Mouse (Mus musculus): ENCODE measurements around the gene Ywhag. TPM values are rescaled to one million over a fixed set of nuclear protein-coding genes. Genes with fewer than 3 reads are reported as not detected.

The Ywhag gene
- polyA plus RNA-seq, 1 experiment, result 56.5 TPM

DNA sequence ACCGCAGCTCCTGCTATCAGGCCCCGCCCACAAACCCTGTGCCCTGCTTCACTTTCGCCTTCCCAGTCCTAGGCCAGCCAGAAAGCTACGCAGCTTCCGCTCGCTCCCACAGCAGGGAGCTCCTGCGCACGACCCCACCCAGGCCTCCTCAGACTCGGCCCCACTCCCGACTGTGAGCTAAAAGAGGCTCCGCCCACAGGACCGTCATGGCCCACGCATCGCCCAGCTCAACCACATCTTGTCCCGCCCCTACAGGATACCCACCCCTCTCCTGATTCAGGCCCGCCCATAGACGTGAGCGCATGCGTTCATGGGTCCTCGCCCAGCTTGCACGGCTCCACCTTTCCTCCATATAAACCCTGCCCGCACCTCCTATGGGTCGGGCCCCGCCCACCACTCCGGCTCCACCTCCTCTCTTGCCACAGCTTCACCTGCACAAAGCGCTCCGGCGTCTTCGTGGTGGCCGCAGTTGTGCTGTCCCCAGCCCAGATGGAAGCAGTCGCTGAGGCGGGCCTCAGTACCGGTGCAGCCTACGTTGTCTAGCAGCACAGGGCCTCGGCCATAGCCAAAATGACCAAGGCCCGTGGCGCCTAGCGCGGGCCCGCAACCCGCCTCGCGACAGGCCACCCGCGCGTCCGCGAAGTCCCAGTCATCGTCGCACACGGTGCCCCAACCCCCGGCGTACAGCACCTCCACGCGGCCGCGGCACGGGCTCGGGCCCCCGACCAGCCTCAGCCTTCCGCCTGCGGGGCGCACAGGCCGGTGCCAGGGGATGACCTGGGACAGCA lies 28.3 kb upstream of the Ywhag start:
- under 1% methylated on average over 64 of the region's 64 CpGs for WGBS
- Histone ChIP-seq H3K27me3 (ENCODE audit: control insufficient read depth, insufficient read depth, low read length) (no peaks in the 10 kb centered on the region), H3K4me1 (replicated peaks; ENCODE audit: control insufficient read depth, insufficient read depth, low read length) (peaks cover 25% of the 10 kb centered on the region), H3K36me3 (ENCODE audit: control insufficient read depth, insufficient read depth, low read length) (no peaks in the 10 kb centered on the region), H3K4me3 (ENCODE audit: control insufficient read depth, insufficient read depth, low read length) (peak overlapping the region; percentile 45), H3K27ac (ENCODE audit: control insufficient read depth, insufficient read depth, low read length) (peak overlapping the region; percentile 29)
- TF ChIP-seq CTCF (IDR thresholded peaks at IDR 0.05; ENCODE audit: borderline replicate concordance, control insufficient read depth, extremely low read depth, insufficient read depth, low read length, poor library complexity), result 0 out of 2 replicates have a peak, but pooled peaks have one; percentile 33
- peak; percentile 87 for TF ChIP-seq POLR2A (IDR thresholded peaks at IDR 0.05; ENCODE audit: control insufficient read depth, extremely low read depth, insufficient read depth, low read length, poor library complexity)
- peak; percentile 98 for DNase-seq

- peaks cover 27% of the 10 kb centered on the region for H3K4me1 ChIP-seq (replicated peaks; ENCODE audit: control insufficient read depth, insufficient read depth, low read length)
- H3K27ac ChIP-seq (ENCODE audit: control insufficient read depth, insufficient read depth, low read length), result peak overlapping the region; percentile 91
- no peaks in the 10 kb centered on the region for H3K36me3 ChIP-seq (ENCODE audit: control insufficient read depth, insufficient read depth, low read length)
- TF ChIP-seq CTCF (IDR thresholded peaks at IDR 0.05; ENCODE audit: borderline replicate concordance, control insufficient read depth, extremely low read depth, insufficient read depth, low read length, poor library complexity) (no peak), POLR2A (IDR thresholded peaks at IDR 0.05; ENCODE audit: control insufficient read depth, extremely low read depth, insufficient read depth, low read length, poor library complexity) (peak; percentile 11; the same call in 1 of the 2 replicates)
- peak overlapping the region; percentile 43 for H3K4me3 ChIP-seq (ENCODE audit: control insufficient read depth, insufficient read depth, low read length)
- under 1% methylated on average over 11 of the region's 11 CpGs for WGBS
- no peak for DNase-seq
- H3K27me3 ChIP-seq (ENCODE audit: control insufficient read depth, insufficient read depth, low read length), result no peaks in the 10 kb centered on the region
Measured at GRCm38 (mm10) chr5:135962125-135962491, 27.7 kb upstream of the Ywhag start.

DNA sequence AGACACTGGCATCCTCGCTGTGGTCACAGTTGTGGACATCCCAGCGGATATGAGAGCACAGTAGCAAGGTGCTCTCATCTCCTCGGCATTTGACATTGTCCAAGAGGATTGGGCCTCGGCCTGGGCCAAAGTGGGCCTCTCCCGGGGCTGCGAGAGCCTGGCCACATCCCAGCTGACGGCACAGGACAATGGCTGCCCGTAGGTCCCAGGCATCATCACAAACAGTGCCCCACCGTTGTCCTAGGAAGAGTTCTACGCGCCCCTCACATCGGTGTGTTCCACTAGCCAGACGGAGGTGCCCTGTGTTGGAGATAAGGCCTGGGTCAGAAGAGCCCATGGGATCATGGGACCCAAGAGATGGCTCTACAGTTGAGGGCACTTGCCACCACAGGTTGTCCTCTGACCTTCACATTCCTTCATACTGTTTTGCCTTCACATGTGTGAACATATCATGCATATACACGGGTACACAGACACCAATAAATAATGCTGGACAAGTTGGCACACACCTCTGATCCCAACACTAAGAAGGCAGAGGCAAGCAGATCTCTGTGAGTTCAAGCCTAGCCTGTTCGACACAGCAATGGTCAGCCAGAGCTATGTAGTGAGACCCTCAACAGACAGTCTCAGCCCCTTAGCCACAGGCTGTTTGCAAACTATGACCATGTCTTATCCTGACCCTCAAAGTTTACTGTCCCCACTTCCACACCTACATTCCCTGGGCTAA lies 26.7 kb upstream of the Ywhag start:
- no peaks in the 10 kb centered on the region for H3K27me3 ChIP-seq (ENCODE audit: control insufficient read depth, insufficient read depth, low read length)
- TF ChIP-seq POLR2A (IDR thresholded peaks at IDR 0.05; ENCODE audit: control insufficient read depth, extremely low read depth, insufficient read depth, low read length, poor library complexity), result no peak
- no peak for TF ChIP-seq CTCF (IDR thresholded peaks at IDR 0.05; ENCODE audit: borderline replicate concordance, control insufficient read depth, extremely low read depth, insufficient read depth, low read length, poor library complexity)
- peaks cover 33% of the 10 kb centered on the region for H3K4me1 ChIP-seq (replicated peaks; ENCODE audit: control insufficient read depth, insufficient read depth, low read length)
- WGBS, result 97% methylated on average over 15 of the region's 15 CpGs
- H3K36me3 ChIP-seq (ENCODE audit: control insufficient read depth, insufficient read depth, low read length), result no peaks in the 10 kb centered on the region
- no peak overlapping the region for H3K4me3 ChIP-seq (ENCODE audit: control insufficient read depth, insufficient read depth, low read length)
- H3K27ac ChIP-seq (ENCODE audit: control insufficient read depth, insufficient read depth, low read length), result no peak overlapping the region
- DNase-seq, result no peak

GRCm38 (mm10) chr5:135959911-135960310 lies 25.5 kb upstream of the Ywhag start:
- WGBS, result 97% methylated on average over 7 of the region's 7 CpGs
- peaks cover 29% of the 10 kb centered on the region for H3K4me1 ChIP-seq (replicated peaks; ENCODE audit: control insufficient read depth, insufficient read depth, low read length)
- no peaks in the 10 kb centered on the region for H3K27me3 ChIP-seq (ENCODE audit: control insufficient read depth, insufficient read depth, low read length)

DNA sequence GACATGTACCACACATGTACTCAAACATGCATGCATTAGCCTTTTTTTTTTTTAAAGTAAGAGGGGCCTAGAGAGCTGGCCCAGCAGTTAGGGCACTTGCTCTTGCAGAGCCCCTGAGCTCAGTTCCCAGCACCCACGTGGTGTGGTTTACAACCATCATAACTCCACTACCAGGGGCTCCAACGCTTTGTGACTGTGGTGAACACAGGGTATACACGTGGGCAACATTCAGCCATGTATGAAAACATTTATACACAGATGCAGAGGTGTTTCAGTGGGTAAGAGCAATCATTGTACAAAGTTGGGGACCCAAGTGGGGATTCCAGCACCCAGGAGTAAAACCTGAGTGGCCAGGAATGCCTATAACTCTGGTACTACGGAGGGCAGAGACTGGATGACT lies 24.0 kb upstream of the Ywhag start:
- Histone ChIP-seq H3K36me3 (ENCODE audit: control insufficient read depth, insufficient read depth, low read length) (no peaks in the 10 kb centered on the region), H3K4me1 (replicated peaks; ENCODE audit: control insufficient read depth, insufficient read depth, low read length) (peaks cover 27% of the 10 kb centered on the region), H3K27me3 (ENCODE audit: control insufficient read depth, insufficient read depth, low read length) (no peaks in the 10 kb centered on the region), H3K4me3 (ENCODE audit: control insufficient read depth, insufficient read depth, low read length) (no peak overlapping the region), H3K27ac (ENCODE audit: control insufficient read depth, insufficient read depth, low read length) (no peak overlapping the region)
- WGBS, result 92% methylated on average over 4 of the region's 4 CpGs
- TF ChIP-seq CTCF (IDR thresholded peaks at IDR 0.05; ENCODE audit: borderline replicate concordance, control insufficient read depth, extremely low read depth, insufficient read depth, low read length, poor library complexity) (no peak), POLR2A (IDR thresholded peaks at IDR 0.05; ENCODE audit: control insufficient read depth, extremely low read depth, insufficient read depth, low read length, poor library complexity) (no peak)
- DNase-seq, result no peak

More at GRCm38 (mm10) chr5:135959911-135960310, 25.5 kb upstream of the Ywhag start:
- Histone ChIP-seq H3K27ac (ENCODE audit: control insufficient read depth, insufficient read depth, low read length) (no peak overlapping the region), H3K4me3 (ENCODE audit: control insufficient read depth, insufficient read depth, low read length) (no peak overlapping the region), H3K36me3 (ENCODE audit: control insufficient read depth, insufficient read depth, low read length) (no peaks in the 10 kb centered on the region)
- DNase-seq, result no peak
- TF ChIP-seq POLR2A (IDR thresholded peaks at IDR 0.05; ENCODE audit: control insufficient read depth, extremely low read depth, insufficient read depth, low read length, poor library complexity), result no peak
- TF ChIP-seq CTCF (IDR thresholded peaks at IDR 0.05; ENCODE audit: borderline replicate concordance, control insufficient read depth, extremely low read depth, insufficient read depth, low read length, poor library complexity), result no peak

DNA sequence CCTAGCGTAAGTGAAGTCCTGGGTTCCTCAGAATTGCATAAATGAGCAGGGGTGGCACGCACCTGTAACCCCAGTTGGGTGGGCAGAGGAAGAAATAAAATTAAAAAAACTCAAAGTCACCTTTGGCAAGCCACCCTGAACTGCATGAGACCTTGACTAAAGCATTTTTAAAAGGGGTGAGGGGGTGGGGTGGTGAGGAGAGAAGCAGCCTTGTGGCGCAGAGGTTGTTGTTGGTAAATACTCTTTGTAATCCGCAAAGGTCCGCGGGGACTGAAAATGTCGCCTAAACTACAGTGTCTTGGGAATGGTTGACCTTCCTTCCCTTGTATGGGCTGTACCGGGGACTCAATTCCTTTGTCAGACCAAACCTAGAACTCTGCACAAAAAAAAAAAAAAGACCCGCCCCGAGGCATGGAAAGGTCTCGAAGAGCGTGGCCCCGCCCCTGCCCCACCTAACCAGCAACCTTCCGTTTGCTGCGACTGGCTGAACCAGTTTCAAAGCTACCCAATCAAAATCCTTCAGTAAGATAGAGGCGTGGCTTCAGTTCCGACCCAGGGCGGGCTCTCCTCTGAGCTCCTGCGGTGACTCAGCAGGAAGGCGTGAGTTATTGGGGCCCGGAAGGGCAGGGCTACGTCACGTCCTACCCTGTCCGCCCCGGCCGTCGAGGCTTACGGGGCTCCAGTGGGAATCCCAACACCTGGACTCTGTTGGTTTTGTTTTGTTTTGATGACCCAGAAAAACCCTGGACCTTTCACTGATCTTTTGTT lies 23.0 kb upstream of the Ywhag start:
- H3K36me3 ChIP-seq (ENCODE audit: control insufficient read depth, insufficient read depth, low read length), result no peaks in the 10 kb centered on the region
- H3K4me3 ChIP-seq (ENCODE audit: control insufficient read depth, insufficient read depth, low read length), result peak overlapping the region; percentile 39
- TF ChIP-seq POLR2A (IDR thresholded peaks at IDR 0.05; ENCODE audit: control insufficient read depth, extremely low read depth, insufficient read depth, low read length, poor library complexity) (peak; percentile 75), CTCF (IDR thresholded peaks at IDR 0.05; ENCODE audit: borderline replicate concordance, control insufficient read depth, extremely low read depth, insufficient read depth, low read length, poor library complexity) (peak; percentile 66; the same call in 1 of the 2 replicates)
- DNase-seq, result peak; percentile 93
- H3K27ac ChIP-seq (ENCODE audit: control insufficient read depth, insufficient read depth, low read length), result peak overlapping the region; percentile 82
- 5% methylated on average over 28 of the region's 28 CpGs for WGBS
- H3K27me3 ChIP-seq (ENCODE audit: control insufficient read depth, insufficient read depth, low read length), result no peaks in the 10 kb centered on the region
- H3K4me1 ChIP-seq (replicated peaks; ENCODE audit: control insufficient read depth, insufficient read depth, low read length), result peaks cover 24% of the 10 kb centered on the region
